Mouse (Mus musculus): ENCODE data around the gene Hoxb7. TPM values are rescaled to one million over a fixed set of nuclear protein-coding genes. Genes with fewer than 3 reads are reported as not detected.

Gene Hoxb7
- total RNA-seq, 2 experiments from 2014 or later = 0.24 TPM; not detected in 1

GRCm38 (mm10) chr11:96316696-96317607 is 30.5 kb downstream of the Hoxb7 start:
- no peak for DNase-seq

- no peak for DNase-seq
These were observed 31.4 kb downstream of the Hoxb7 start, which contains the start of gene Hoxb4 for GRCm38 (mm10) chr11:96317608-96318367. Hoxb4 (plus strand) TSS chr11:96318267.

GRCm38 (mm10) chr11:96318368-96319070 is 32.1 kb downstream of the Hoxb7 start:
- DNase-seq = peak; percentile 42

- no peak for DNase-seq
These were observed 32.9 kb downstream of the Hoxb7 start for GRCm38 (mm10) chr11:96319071-96319902.

GRCm38 (mm10) chr11:96319910-96320309 is 33.5 kb downstream of the Hoxb7 start:
- DNase-seq = no peak

- no peak for DNase-seq
These were observed 34.3 kb downstream of the Hoxb7 start for GRCm38 (mm10) chr11:96320688-96321087.

GRCm38 (mm10) chr11:96321846-96322245 is 35.4 kb downstream of the Hoxb7 start:
- no peak for DNase-seq

GRCm38 (mm10) chr11:96322738-96323137 is 36.3 kb downstream of the Hoxb7 start:
- no peak for DNase-seq

GRCm38 (mm10) chr11:96323154-96323553 is 36.7 kb downstream of the Hoxb7 start, which contains the start of gene Hoxb3:
Hoxb3 (plus strand) TSS chr11:96323326.
- no peak for DNase-seq

GRCm38 (mm10) chr11:96324125-96324524 is 37.7 kb downstream of the Hoxb7 start:
- no peak for DNase-seq

GRCm38 (mm10) chr11:96324965-96325364 is 38.5 kb downstream of the Hoxb7 start:
- no peak for DNase-seq

- DNase-seq = no peak
These were observed 39.4 kb downstream of the Hoxb7 start for GRCm38 (mm10) chr11:96325747-96326212.

GRCm38 (mm10) chr11:96326705-96327104 is 40.3 kb downstream of the Hoxb7 start:
- no peak for DNase-seq

- DNase-seq = no peak
These were observed 40.7 kb downstream of the Hoxb7 start for GRCm38 (mm10) chr11:96327122-96327521.

GRCm38 (mm10) chr11:96327750-96328149 is 41.3 kb downstream of the Hoxb7 start:
- DNase-seq = no peak

- no peak for DNase-seq
These were observed 42.2 kb downstream of the Hoxb7 start for GRCm38 (mm10) chr11:96328605-96329004.

- no peak for DNase-seq
These were observed 45.7 kb downstream of the Hoxb7 start for GRCm38 (mm10) chr11:96332105-96332504.

- DNase-seq = no peak
These were observed 46.2 kb downstream of the Hoxb7 start for GRCm38 (mm10) chr11:96332618-96333032.

- no peak for DNase-seq
These were observed 47.0 kb downstream of the Hoxb7 start for GRCm38 (mm10) chr11:96333241-96334001.

GRCm38 (mm10) chr11:96334002-96334364 is 47.6 kb downstream of the Hoxb7 start:
- DNase-seq = no peak

- DNase-seq = no peak
These were observed 48.6 kb downstream of the Hoxb7 start for GRCm38 (mm10) chr11:96334998-96335397.
